Mouse (Mus musculus): ENCODE measurements around the gene Rab5a. TPM values are rescaled to one million over a fixed set of nuclear protein-coding genes. Genes with fewer than 3 reads are reported as not detected.
A peak's percentile ranks its signal among the peaks of the same experiment; 100 is the strongest.

The Rab5a gene
- polyA plus RNA-seq (2012; ENCODE audit: insufficient read depth, insufficient read length, missing spikeins), result 68.4 and 70.5 TPM in 2 replicates

DNA sequence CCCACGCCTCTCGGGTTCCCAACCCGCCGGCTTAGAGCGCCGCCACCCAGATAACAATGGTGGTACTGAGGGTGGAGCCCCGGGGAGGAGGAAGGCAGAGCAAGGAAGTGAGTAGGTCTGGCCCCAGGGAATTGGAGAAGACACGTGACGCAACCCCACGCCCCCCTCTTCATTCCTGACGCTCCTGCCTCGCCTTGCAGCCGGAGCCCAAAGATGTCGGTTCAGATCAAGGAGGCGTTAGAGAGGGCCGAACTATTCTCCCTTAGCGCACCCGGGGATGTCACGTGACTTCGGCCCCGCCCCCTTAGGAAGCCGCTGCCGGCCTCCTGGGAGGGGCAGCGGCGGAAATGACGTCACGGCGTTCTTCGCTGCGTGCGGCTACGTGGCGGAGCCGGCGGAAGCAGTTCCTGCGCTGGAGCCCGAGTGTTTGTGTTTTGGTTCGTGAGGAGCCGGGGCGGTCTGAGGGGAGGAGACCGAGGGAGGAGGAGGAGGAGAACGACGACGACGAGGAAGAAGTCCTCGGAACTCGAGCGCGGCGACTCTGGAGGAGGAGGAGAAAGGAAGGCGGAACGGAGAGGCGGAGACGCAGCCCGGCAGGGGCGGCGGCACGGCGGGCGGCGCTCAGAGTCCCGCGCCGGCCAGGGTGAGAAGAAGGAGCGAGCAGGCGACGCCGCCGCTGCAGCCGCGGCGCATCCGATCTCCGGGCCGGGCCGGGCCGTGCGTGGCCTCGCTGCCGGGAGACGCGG lies at the start of gene Rab5a:
Gene Rab5a, plus strand, starts transcription at position 377 of the 746 bp plus-strand sequence.
- H3K27ac ChIP-seq (ENCODE audit: insufficient read depth, low read depth, low read length), result peak within 1 kb of the TSS; percentile 88
- TF ChIP-seq POLR2A (IDR thresholded peaks at IDR 0.05; ENCODE audit: borderline replicate concordance, low read depth, low read length) (no peak), CTCF (IDR thresholded peaks at IDR 0.05; ENCODE audit: low read depth, low read length) (no peak)
- H3K4me1 ChIP-seq (ENCODE audit: control insufficient read depth, insufficient read depth, low read length), result peaks cover 25% of the 10 kb centered on the region
- peak within 1 kb of the TSS; percentile 76 for H3K4me3 ChIP-seq (ENCODE audit: insufficient read depth, low read length)

GRCm38 (mm10) chr17:53456152-53456551 lies 22.9 kb upstream of the Rab5a start:
- Histone ChIP-seq H3K4me1 (ENCODE audit: control insufficient read depth, insufficient read depth, low read length) (no peaks in the 10 kb centered on the region), H3K4me3 (ENCODE audit: insufficient read depth, low read length) (no peak overlapping the region), H3K27ac (ENCODE audit: insufficient read depth, low read depth, low read length) (no peak overlapping the region)
- TF ChIP-seq POLR2A (IDR thresholded peaks at IDR 0.05; ENCODE audit: borderline replicate concordance, low read depth, low read length) (no peak), CTCF (IDR thresholded peaks at IDR 0.05; ENCODE audit: low read depth, low read length) (no peak)

DNA sequence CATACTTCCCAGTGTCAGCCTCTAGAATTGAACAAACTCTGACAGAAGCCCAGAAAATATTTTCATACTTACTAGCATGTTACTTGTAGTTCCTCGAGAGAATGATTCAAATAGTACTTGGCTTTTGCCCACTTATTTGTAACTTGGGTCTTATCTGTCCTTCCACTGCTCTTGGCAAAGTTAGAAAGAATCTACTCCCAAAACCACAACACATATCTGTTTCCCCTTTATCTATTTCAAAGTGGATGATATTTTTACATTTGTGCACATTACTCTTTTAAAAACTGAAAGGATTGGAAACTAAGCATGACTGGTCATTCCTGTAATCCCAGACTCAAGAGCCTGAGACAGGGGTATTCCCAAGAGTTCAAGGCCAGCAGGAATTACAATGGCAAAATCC lies 22.3 kb upstream of the Rab5a start:
- Histone ChIP-seq H3K27ac (ENCODE audit: insufficient read depth, low read depth, low read length) (no peak overlapping the region), H3K4me3 (ENCODE audit: insufficient read depth, low read length) (no peak overlapping the region), H3K4me1 (ENCODE audit: control insufficient read depth, insufficient read depth, low read length) (no peaks in the 10 kb centered on the region)
- TF ChIP-seq POLR2A (IDR thresholded peaks at IDR 0.05; ENCODE audit: borderline replicate concordance, low read depth, low read length) (no peak), CTCF (IDR thresholded peaks at IDR 0.05; ENCODE audit: low read depth, low read length) (no peak)

DNA sequence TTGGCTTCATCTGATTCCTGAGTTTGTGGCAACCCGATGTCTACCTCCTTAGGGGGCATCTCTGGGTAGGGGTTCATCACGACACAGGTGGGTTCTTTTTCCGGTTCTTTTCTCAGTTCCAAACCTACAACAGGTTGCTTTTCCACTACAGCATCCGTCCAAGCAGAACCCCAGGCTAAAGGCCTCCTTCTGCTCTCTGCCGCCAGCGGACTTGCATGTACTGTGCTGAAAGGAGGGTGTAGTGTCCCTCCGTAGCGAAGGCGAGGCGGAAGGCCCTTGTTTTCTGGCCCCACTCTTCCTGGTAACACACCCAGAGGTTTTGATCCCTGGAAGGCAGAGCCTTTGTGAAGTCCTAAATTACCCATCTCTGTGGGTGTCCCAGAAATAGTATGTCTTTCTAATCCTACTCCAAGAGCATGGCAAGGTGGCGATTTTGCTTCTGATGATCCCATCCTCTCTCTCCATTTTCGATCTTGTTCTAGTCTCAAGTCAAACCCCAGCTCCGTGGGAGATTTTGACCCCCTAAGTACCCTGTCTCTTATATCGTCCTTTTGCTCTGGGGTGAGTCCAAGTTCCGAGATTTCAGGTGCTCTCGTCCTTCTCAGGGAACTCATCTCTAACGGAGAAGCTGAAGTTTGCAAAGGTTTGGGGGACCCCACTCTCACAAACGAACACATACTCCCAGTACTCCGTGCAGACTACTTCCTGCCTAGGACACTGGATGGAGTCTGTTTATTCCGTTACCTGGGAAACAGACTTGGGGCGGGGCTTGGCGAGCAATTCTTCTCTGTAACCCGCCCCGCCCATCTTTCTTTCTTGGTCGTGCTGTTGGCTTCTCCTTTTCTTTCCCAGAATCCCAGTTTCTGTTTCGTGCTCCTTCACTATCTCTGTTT lies 16.2 kb upstream of the Rab5a start, which contains the start of gene Efhb:
Gene Efhb, minus strand, starts transcription at position 719 of the 893 bp plus-strand sequence.
- Histone ChIP-seq H3K4me1 (ENCODE audit: control insufficient read depth, insufficient read depth, low read length) (peaks cover 10% of the 10 kb centered on the region; the same call in 1 of the 2 replicates), H3K4me3 (ENCODE audit: insufficient read depth, low read length) (peak within 1 kb of the TSS; percentile 57), H3K27ac (ENCODE audit: insufficient read depth, low read depth, low read length) (no peak within 1 kb of the TSS)
- TF ChIP-seq POLR2A (IDR thresholded peaks at IDR 0.05; ENCODE audit: borderline replicate concordance, low read depth, low read length) (no peak), CTCF (IDR thresholded peaks at IDR 0.05; ENCODE audit: low read depth, low read length) (no peak)

GRCm38 (mm10) chr17:53463496-53463840 lies 15.6 kb upstream of the Rab5a start:
- no peak for TF ChIP-seq POLR2A (IDR thresholded peaks at IDR 0.05; ENCODE audit: borderline replicate concordance, low read depth, low read length)
- TF ChIP-seq CTCF (IDR thresholded peaks at IDR 0.05; ENCODE audit: low read depth, low read length), result no peak
- H3K4me3 ChIP-seq (ENCODE audit: insufficient read depth, low read length), result peak overlapping the region; percentile 57
- H3K27ac ChIP-seq (ENCODE audit: insufficient read depth, low read depth, low read length), result no peak overlapping the region
- H3K4me1 ChIP-seq (ENCODE audit: control insufficient read depth, insufficient read depth, low read length), result peaks cover 13% of the 10 kb centered on the region

DNA sequence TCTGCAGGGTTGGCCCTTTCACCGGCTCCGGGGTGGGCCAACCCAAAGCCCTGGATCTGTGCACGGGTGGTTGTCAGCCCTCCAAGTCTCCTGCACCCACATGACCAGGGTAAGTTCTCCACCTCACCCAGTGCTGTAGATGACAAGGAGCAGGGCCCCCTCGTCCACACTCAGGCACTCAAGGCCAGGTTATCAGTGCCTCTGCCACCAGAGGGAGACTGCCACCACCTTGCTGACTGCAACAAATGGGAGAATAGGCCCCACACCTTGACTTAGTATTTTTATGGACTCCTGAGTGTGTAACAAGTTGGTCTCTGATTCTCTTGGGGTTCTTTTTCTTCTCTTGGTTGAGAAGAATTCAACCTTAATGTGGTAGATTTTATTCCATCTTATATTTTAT lies 13.5 kb upstream of the Rab5a start:
- no peak overlapping the region for H3K27ac ChIP-seq (ENCODE audit: insufficient read depth, low read depth, low read length)
- TF ChIP-seq CTCF (IDR thresholded peaks at IDR 0.05; ENCODE audit: low read depth, low read length) (no peak; the same call in 1 of the 2 replicates), POLR2A (IDR thresholded peaks at IDR 0.05; ENCODE audit: borderline replicate concordance, low read depth, low read length) (no peak)
- H3K4me3 ChIP-seq (ENCODE audit: insufficient read depth, low read length), result no peak overlapping the region
- H3K4me1 ChIP-seq (ENCODE audit: control insufficient read depth, insufficient read depth, low read length), result peaks cover 15% of the 10 kb centered on the region

GRCm38 (mm10) chr17:53468697-53469096 lies 10.3 kb upstream of the Rab5a start:
- peak overlapping the region; percentile 65; the same call in 1 of the 2 replicates for H3K27ac ChIP-seq (ENCODE audit: insufficient read depth, low read depth, low read length)
- TF ChIP-seq POLR2A (IDR thresholded peaks at IDR 0.05; ENCODE audit: borderline replicate concordance, low read depth, low read length) (no peak), CTCF (IDR thresholded peaks at IDR 0.05; ENCODE audit: low read depth, low read length) (no peak)
- no peak overlapping the region for H3K4me3 ChIP-seq (ENCODE audit: insufficient read depth, low read length)
- peaks cover 10% of the 10 kb centered on the region for H3K4me1 ChIP-seq (ENCODE audit: control insufficient read depth, insufficient read depth, low read length)

GRCm38 (mm10) chr17:53478066-53478857 lies 772 bp upstream of the Rab5a start:
- Histone ChIP-seq H3K27ac (ENCODE audit: insufficient read depth, low read depth, low read length) (peak overlapping the region; percentile 85), H3K4me3 (ENCODE audit: insufficient read depth, low read length) (peak overlapping the region; percentile 76), H3K4me1 (ENCODE audit: control insufficient read depth, insufficient read depth, low read length) (peaks cover 25% of the 10 kb centered on the region)
- 0 out of 2 replicates have a peak, but pooled peaks have one; percentile 18 for TF ChIP-seq CTCF (IDR thresholded peaks at IDR 0.05; ENCODE audit: low read depth, low read length)
- no peak for TF ChIP-seq POLR2A (IDR thresholded peaks at IDR 0.05; ENCODE audit: borderline replicate concordance, low read depth, low read length)

DNA sequence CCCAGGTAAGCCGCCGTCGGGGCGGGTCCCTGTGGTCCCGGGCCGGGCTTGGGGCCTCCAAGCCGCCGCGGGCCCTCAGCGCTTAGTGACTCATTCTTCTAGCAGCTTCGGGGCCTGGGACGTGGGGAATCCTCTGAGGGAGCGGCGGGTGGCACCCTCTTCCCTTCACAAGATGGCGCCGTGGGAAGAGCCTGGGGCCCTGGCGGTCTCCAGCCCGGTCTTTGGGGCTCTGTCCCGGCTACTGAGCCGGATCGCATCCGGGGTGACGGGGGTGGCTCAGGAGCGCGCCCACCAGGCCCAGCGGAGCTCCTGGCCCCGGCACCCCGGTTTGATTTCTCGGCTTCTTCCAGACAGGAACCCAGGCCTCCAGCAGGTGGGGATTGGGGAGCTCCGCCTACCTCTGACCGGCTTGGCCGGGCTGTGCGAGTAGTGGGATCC lies 589 bp downstream of the Rab5a start:
- Histone ChIP-seq H3K4me1 (ENCODE audit: control insufficient read depth, insufficient read depth, low read length) (peaks cover 25% of the 10 kb centered on the region), H3K4me3 (ENCODE audit: insufficient read depth, low read length) (peak overlapping the region; percentile 76), H3K27ac (ENCODE audit: insufficient read depth, low read depth, low read length) (peak overlapping the region; percentile 88)
- no peak for TF ChIP-seq CTCF (IDR thresholded peaks at IDR 0.05; ENCODE audit: low read depth, low read length)

Measured in bone marrow macrophage, adult 2 months (primary cell).